Mouse (Mus musculus) myocyte (in vitro differentiated cells): Measurements from ENCODE around the gene Car14.

ENCODE experiments used
- CEBPB ChIP-seq: IDR thresholded peaks from 2 replicates; pipeline ENCODE4 v1.6.1; 2011; ENCODE audit warnings: mild to moderate bottlenecking, moderate library complexity; ENCODE audit not compliant: poor library complexity, insufficient read depth, severe bottlenecking
- E2F4 ChIP-seq: IDR thresholded peaks from one replicate; pipeline ENCODE4 v1.6.1; 2011; ENCODE audit warnings: mild to moderate bottlenecking, control low read depth, moderate library complexity; ENCODE audit not compliant: insufficient read depth
- MAX ChIP-seq: IDR thresholded peaks from one replicate; pipeline ENCODE4 v1.6.1; 2011; ENCODE audit warnings: low read depth, mild to moderate bottlenecking, control low read depth
- MYOD1 ChIP-seq, 3 experiments: IDR thresholded peaks; one replicate each; pipeline ENCODE4 v1.6.1; 2011; ENCODE audit warnings: control low read depth in 2 of 3, low read depth in 2 of 3, mild to moderate bottlenecking in 2 of 3, moderate library complexity in 1 of 3; ENCODE audit not compliant: insufficient read length in 2 of 3, control insufficient read depth in 1 of 3
- POLR2A ChIP-seq: IDR thresholded peaks from one replicate; pipeline ENCODE4 v1.6.1; 2011; ENCODE audit warnings: low read depth, mild to moderate bottlenecking, control low read depth, moderate library complexity; ENCODE audit not compliant: insufficient read length
- TCF12 ChIP-seq: IDR thresholded peaks from one replicate; pipeline ENCODE4 v1.6.1; 2011; ENCODE audit warnings: mild to moderate bottlenecking, control low read depth; ENCODE audit not compliant: poor library complexity, insufficient read depth, severe bottlenecking
- USF1 ChIP-seq: IDR thresholded peaks from one replicate; pipeline ENCODE4 v1.6.1; 2011; ENCODE audit warnings: low read depth, mild to moderate bottlenecking, control low read depth, moderate library complexity

- TF ChIP-seq MYOD1 (IDR thresholded peaks at IDR 0.05; ENCODE audit: control insufficient read depth in 1 of 3, insufficient read length in 2 of 3, low read depth in 2 of 3) (no peak), POLR2A (no peak), E2F4 (no peak), CEBPB (no peak), TCF12 (no peak), MAX (no peak), USF1 (no peak)
Observed at GRCm38 (mm10) chr3:95943226-95943625, 38.7 kb upstream of the Car14 start.
